Mouse (Mus musculus): ENCODE measurements at regions not wholly inside any gene's neighbourhood (a gene's known extent, or its start where the extent isn't known, plus 50 kb on each side); places are given as distances from the start of the nearest gene placed in this dataset.

- H3K27ac ChIP-seq, result peak overlapping the region; percentile 60; the same call in 1 of the 2 replicates
- H3K27me3 ChIP-seq (ENCODE audit: poor library complexity, severe bottlenecking), result no peaks in the 10 kb centered on the region
- no peaks in the 10 kb centered on the region for H3K36me3 ChIP-seq (replicated peaks)
- H3K4me1 ChIP-seq, result peaks cover 22% of the 10 kb centered on the region
- H3K4me3 ChIP-seq, result no peak overlapping the region
- no peaks in the 10 kb centered on the region for H3K9me3 ChIP-seq
- WGBS, result 65% methylated on average over 4 of the region's 4 CpGs
- DNase-seq (ENCODE audit: extremely low spot score, low spot score), result no peak
Observed at GRCm38 (mm10) chr16:9280431-9280830, 450.5 kb downstream of the 1810013L24Rik start.

GRCm38 (mm10) chr16:9280931-9281330 is 451.0 kb downstream of the 1810013L24Rik start:
- peak; percentile 36 for DNase-seq (ENCODE audit: extremely low spot score, low spot score)
- H3K4me1 ChIP-seq, result peaks cover 22% of the 10 kb centered on the region

GRCm38 (mm10) chr16:9284423-9284822 is 454.5 kb downstream of the 1810013L24Rik start:
- DNase-seq (ENCODE audit: extremely low spot score, low spot score), result no peak
- no peaks in the 10 kb centered on the region for H3K27me3 ChIP-seq (ENCODE audit: poor library complexity, severe bottlenecking)
- no peaks in the 10 kb centered on the region for H3K36me3 ChIP-seq (replicated peaks)
- WGBS, result 57% methylated on average over 3 of the region's 3 CpGs
- no peaks in the 10 kb centered on the region for H3K9me3 ChIP-seq
- peaks cover 22% of the 10 kb centered on the region for H3K4me1 ChIP-seq
- no peak overlapping the region for H3K27ac ChIP-seq
- no peak overlapping the region for H3K4me3 ChIP-seq

More at GRCm38 (mm10) chr16:9280931-9281330, 451.0 kb downstream of the 1810013L24Rik start:
- H3K36me3 ChIP-seq (replicated peaks), result no peaks in the 10 kb centered on the region
- no peak overlapping the region for H3K27ac ChIP-seq
- no peaks in the 10 kb centered on the region for H3K27me3 ChIP-seq (ENCODE audit: poor library complexity, severe bottlenecking)
- no peaks in the 10 kb centered on the region for H3K9me3 ChIP-seq
- 10% methylated on average over 5 of the region's 5 CpGs for WGBS
- no peak overlapping the region for H3K4me3 ChIP-seq

- no peaks in the 10 kb centered on the region for H3K27me3 ChIP-seq (ENCODE audit: poor library complexity, severe bottlenecking)
- no peak overlapping the region for H3K4me3 ChIP-seq
- no peak overlapping the region for H3K27ac ChIP-seq
- 94% methylated on average over 1 of the region's 1 CpGs for WGBS
- no peaks in the 10 kb centered on the region for H3K36me3 ChIP-seq (replicated peaks)
- H3K4me1 ChIP-seq, result peaks cover 9% of the 10 kb centered on the region
- no peak for DNase-seq (ENCODE audit: extremely low spot score, low spot score)
- H3K9me3 ChIP-seq, result no peaks in the 10 kb centered on the region
Observed at GRCm38 (mm10) chr16:9285921-9286320, 456.0 kb downstream of the 1810013L24Rik start.

- Histone ChIP-seq H3K4me1 (peaks cover 6% of the 10 kb centered on the region), H3K36me3 (replicated peaks) (no peaks in the 10 kb centered on the region), H3K9me3 (no peaks in the 10 kb centered on the region), H3K27ac (no peak overlapping the region), H3K27me3 (ENCODE audit: poor library complexity, severe bottlenecking) (no peaks in the 10 kb centered on the region), H3K4me3 (no peak overlapping the region)
- WGBS, result 90% methylated on average over 6 of the region's 6 CpGs
- DNase-seq (ENCODE audit: extremely low spot score, low spot score), result no peak
Observed at GRCm38 (mm10) chr16:9287557-9287956, 457.7 kb downstream of the 1810013L24Rik start.

- H3K36me3 ChIP-seq (replicated peaks), result no peaks in the 10 kb centered on the region
- peaks cover 6% of the 10 kb centered on the region for H3K4me1 ChIP-seq
- no peak overlapping the region for H3K27ac ChIP-seq
- WGBS, result 73% methylated on average over 4 of the region's 4 CpGs
- H3K9me3 ChIP-seq, result no peaks in the 10 kb centered on the region
- DNase-seq (ENCODE audit: extremely low spot score, low spot score), result no peak
- no peaks in the 10 kb centered on the region for H3K27me3 ChIP-seq (ENCODE audit: poor library complexity, severe bottlenecking)
- H3K4me3 ChIP-seq, result no peak overlapping the region
Observed at GRCm38 (mm10) chr16:9291356-9292020, 461.6 kb downstream of the 1810013L24Rik start.

GRCm38 (mm10) chr16:9303134-9303533 is 473.2 kb downstream of the 1810013L24Rik start:
- H3K9me3 ChIP-seq, result no peaks in the 10 kb centered on the region
- 88% methylated on average over 4 of the region's 4 CpGs for WGBS
- no peaks in the 10 kb centered on the region for H3K36me3 ChIP-seq (replicated peaks)
- DNase-seq (ENCODE audit: extremely low spot score, low spot score), result no peak
- no peaks in the 10 kb centered on the region for H3K4me1 ChIP-seq
- no peaks in the 10 kb centered on the region for H3K27me3 ChIP-seq (ENCODE audit: poor library complexity, severe bottlenecking)
- H3K4me3 ChIP-seq, result no peak overlapping the region
- H3K27ac ChIP-seq, result no peak overlapping the region

- Histone ChIP-seq H3K36me3 (replicated peaks) (no peaks in the 10 kb centered on the region), H3K27me3 (ENCODE audit: poor library complexity, severe bottlenecking) (no peaks in the 10 kb centered on the region), H3K9me3 (no peaks in the 10 kb centered on the region), H3K4me3 (no peak overlapping the region), H3K4me1 (no peaks in the 10 kb centered on the region), H3K27ac (no peak overlapping the region)
- 84% methylated on average over 1 of the region's 1 CpGs for WGBS
- DNase-seq (ENCODE audit: extremely low spot score, low spot score), result no peak
Observed at GRCm38 (mm10) chr16:9304079-9304478, 474.2 kb downstream of the 1810013L24Rik start.

GRCm38 (mm10) chr16:9310744-9311143 is 480.8 kb downstream of the 1810013L24Rik start:
- no peak for DNase-seq (ENCODE audit: extremely low spot score, low spot score)
- WGBS, result 46% methylated on average over 1 of the region's 1 CpGs
- H3K27ac ChIP-seq, result no peak overlapping the region
- H3K27me3 ChIP-seq (ENCODE audit: poor library complexity, severe bottlenecking), result no peaks in the 10 kb centered on the region
- H3K4me3 ChIP-seq, result no peak overlapping the region
- H3K36me3 ChIP-seq (replicated peaks), result no peaks in the 10 kb centered on the region
- no peaks in the 10 kb centered on the region for H3K9me3 ChIP-seq
- H3K4me1 ChIP-seq, result no peaks in the 10 kb centered on the region

- no peaks in the 10 kb centered on the region for H3K9me3 ChIP-seq
- no peak overlapping the region for H3K27ac ChIP-seq
- H3K4me1 ChIP-seq, result no peaks in the 10 kb centered on the region
- WGBS, result 97% methylated on average over 1 of the region's 1 CpGs
- H3K27me3 ChIP-seq (ENCODE audit: poor library complexity, severe bottlenecking), result no peaks in the 10 kb centered on the region
- no peak overlapping the region for H3K4me3 ChIP-seq
- no peak for DNase-seq (ENCODE audit: extremely low spot score, low spot score)
- no peaks in the 10 kb centered on the region for H3K36me3 ChIP-seq (replicated peaks)
Observed at GRCm38 (mm10) chr16:9335626-9336025, 505.7 kb downstream of the 1810013L24Rik start.

- DNase-seq (ENCODE audit: extremely low spot score, low spot score), result no peak
- H3K36me3 ChIP-seq (replicated peaks), result no peaks in the 10 kb centered on the region
- H3K27ac ChIP-seq, result no peak overlapping the region
- no peaks in the 10 kb centered on the region for H3K27me3 ChIP-seq (ENCODE audit: poor library complexity, severe bottlenecking)
- H3K4me1 ChIP-seq, result no peaks in the 10 kb centered on the region
- no peak overlapping the region for H3K4me3 ChIP-seq
- 88% methylated on average over 6 of the region's 6 CpGs for WGBS
- H3K9me3 ChIP-seq, result no peaks in the 10 kb centered on the region
Observed at GRCm38 (mm10) chr16:9336063-9336462, 506.2 kb downstream of the 1810013L24Rik start.

GRCm38 (mm10) chr16:9339456-9339855 is 509.6 kb downstream of the 1810013L24Rik start:
- WGBS, result 89% methylated on average over 3 of the region's 3 CpGs
- no peaks in the 10 kb centered on the region for H3K27me3 ChIP-seq (ENCODE audit: poor library complexity, severe bottlenecking)
- peaks cover 4% of the 10 kb centered on the region; the same call in 1 of the 2 replicates for H3K4me1 ChIP-seq
- no peak overlapping the region for H3K27ac ChIP-seq
- no peak overlapping the region for H3K4me3 ChIP-seq
- no peak for DNase-seq (ENCODE audit: extremely low spot score, low spot score)
- no peaks in the 10 kb centered on the region for H3K9me3 ChIP-seq
- H3K36me3 ChIP-seq (replicated peaks), result no peaks in the 10 kb centered on the region

- no peaks in the 10 kb centered on the region for H3K9me3 ChIP-seq
- no peak overlapping the region for H3K27ac ChIP-seq
- no peak overlapping the region for H3K4me3 ChIP-seq
- 88% methylated on average over 4 of the region's 4 CpGs for WGBS
- H3K4me1 ChIP-seq, result peaks cover 4% of the 10 kb centered on the region; the same call in 1 of the 2 replicates
- DNase-seq (ENCODE audit: extremely low spot score, low spot score), result no peak
- H3K27me3 ChIP-seq (ENCODE audit: poor library complexity, severe bottlenecking), result no peaks in the 10 kb centered on the region
- no peaks in the 10 kb centered on the region for H3K36me3 ChIP-seq (replicated peaks)
Observed at GRCm38 (mm10) chr16:9341245-9341644, 511.3 kb downstream of the 1810013L24Rik start.
